Mouse (Mus musculus): ENCODE measurements around the gene Zmym3.
"Not testable (repeated sequence)": the region's sequence is repeated elsewhere in the genome, so short reads cannot be mapped to it uniquely, and the experiment has no call there.

Zmym3 gene

GRCm38 (mm10) chrX:101372946-101373345 lies 47.7 kb downstream of the Zmym3 start:
- DNase-seq (ENCODE audit: low spot score in 2 of 2) = no peak

- no peak for DNase-seq (ENCODE audit: low spot score in 2 of 2)
Observed at GRCm38 (mm10) chrX:101370573-101370972, 50.1 kb downstream of the Zmym3 start.

- no peak for DNase-seq (ENCODE audit: low spot score in 2 of 2)
Observed at GRCm38 (mm10) chrX:101369001-101369400, 51.6 kb downstream of the Zmym3 start.

- DNase-seq (ENCODE audit: low spot score in 2 of 2) = not testable (repeated sequence)
Observed at GRCm38 (mm10) chrX:101358902-101359301, 61.7 kb downstream of the Zmym3 start.
